Mouse (Mus musculus) CD4-positive, CD25-positive, alpha-beta regulatory T cell, adult 9 weeks (primary cell): ENCODE measurements around the gene Gm4631. TPM values are rescaled to one million over a fixed set of nuclear protein-coding genes. Genes with fewer than 3 reads are reported as not detected.

Source experiments
- polyA plus RNA-seq: library from polyadenylated mRNA; unstranded; fragments of 100-300 nt; shearing (Covaris generic); gene quantifications from one replicate; pipeline ENCODE4 v1.2.1, GENCODE M21; 2017

Gene Gm4631
- 18.1 TPM for polyA plus RNA-seq

DNA sequence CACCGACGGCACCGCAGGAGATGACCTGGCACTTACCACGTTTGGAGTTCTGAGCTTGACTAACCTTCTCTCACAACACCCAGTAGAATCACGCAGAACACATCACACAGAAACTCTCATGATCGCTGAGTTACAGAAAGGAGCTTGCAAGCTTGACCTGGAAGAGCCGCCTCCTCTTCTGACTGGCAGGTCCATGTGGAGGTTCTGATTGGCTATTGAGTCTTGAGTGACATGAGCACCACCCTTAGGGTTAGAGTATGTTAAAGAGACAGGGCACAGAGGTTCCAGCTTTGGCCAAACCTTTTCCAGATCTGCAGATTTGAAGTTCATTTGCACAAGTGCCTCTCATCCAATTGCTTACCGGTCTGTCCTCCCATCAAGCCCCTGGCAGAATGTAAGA lies at the start of gene Gm4631:
Gene Gm4631, minus strand, starts transcription at position 101 of the 400 bp plus-strand sequence.

DNA sequence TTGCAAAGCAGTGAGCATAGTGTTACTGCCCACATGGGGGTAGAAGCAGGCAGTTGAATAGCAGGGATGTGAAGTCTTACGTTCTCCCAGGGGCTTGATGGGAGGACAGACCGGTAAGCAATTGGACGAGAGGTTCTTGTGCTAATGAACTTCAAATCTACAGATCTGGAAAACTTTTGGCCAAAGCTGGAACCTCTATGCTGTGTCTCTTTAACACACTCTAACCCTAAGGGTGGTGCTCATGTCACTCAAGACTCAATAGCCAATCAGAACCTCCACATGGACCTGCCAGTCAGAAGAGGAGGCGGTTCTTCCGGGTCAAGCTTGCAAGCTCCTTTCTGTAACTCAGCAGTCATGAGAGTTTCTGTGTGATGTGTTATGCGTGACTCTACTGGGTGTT lies 34.1 kb upstream of the Gm4631 start, which contains the start of gene Zfp968:
Gene Zfp968, plus strand, starts transcription at position 301 of the 400 bp plus-strand sequence.

GRCm38 (mm10) chr2:175274825-175275224 lies 63.2 kb downstream of the Gm4631 start, which contains the start of gene Gm14440:
Gene Gm14440, plus strand, starts transcription at chr2:175275125.

Other genes starting within 250 kb of the Gm4631 start
- 14.3 TPM for gene Gm14399, start 196.2 kb downstream of the Gm4631 start, polyA plus RNA-seq
- gene Gm14443, start 162.3 kb downstream of the Gm4631 start, polyA plus RNA-seq: not detected
- gene Gm14391, start 131.3 kb downstream of the Gm4631 start, polyA plus RNA-seq: 10.4 TPM
- gene Gm14440, start 63.1 kb downstream of the Gm4631 start, polyA plus RNA-seq: 4.6 TPM
- gene Zfp968, start 34.2 kb upstream of the Gm4631 start, polyA plus RNA-seq: 2.8 TPM
- gene Gm4724, start 97.6 kb upstream of the Gm4631 start, polyA plus RNA-seq: 5.0 TPM
- gene Zfp965, start 131.8 kb upstream of the Gm4631 start, polyA plus RNA-seq: 8.3 TPM